Mouse (Mus musculus): ENCODE measurements around the gene Xpr1. TPM values are rescaled to one million over a fixed set of nuclear protein-coding genes. Genes with fewer than 3 reads are reported as not detected.

The Xpr1 gene
- total and polyA plus RNA-seq, 3 experiments: 6.2 to 67.8 (median 12.2) TPM

GRCm38 (mm10) chr1:155242488-155242745, 174.8 kb downstream of the Xpr1 start:
- Histone ChIP-seq H3K36me3 (ENCODE audit: control insufficient read depth in 1 of 2, insufficient read depth in 2 of 2, low read length in 2 of 2) (no peaks in the 10 kb centered on the region), H3K9ac (ENCODE audit: control insufficient read depth, low read depth, low read length, poor library complexity, severe bottlenecking) (no peak overlapping the region), H3K4me1 (ENCODE audit: control insufficient read depth in 1 of 2, insufficient read depth in 2 of 2, low read length in 2 of 2) (0 out of 4 replicates have a peak, but pooled peaks cover 0 to 2% of the 10 kb centered on the region in 2 experiments), H3K9me3 (replicated peaks; ENCODE audit: insufficient read depth, low read length) (no peaks in the 10 kb centered on the region), H3K27me3 (ENCODE audit: control insufficient read depth in 1 of 2, insufficient read depth in 2 of 2, low read length in 2 of 2) (no peaks in the 10 kb centered on the region), H3K4me3 (ENCODE audit: control insufficient read depth in 1 of 2, insufficient read depth in 1 of 2, low read depth in 2 of 2, low read length in 2 of 2) (no peak overlapping the region), H3K79me2 (ENCODE audit: control insufficient read depth, insufficient read depth, low read length, poor library complexity) (no peaks in the 10 kb centered on the region), H3K27ac (ENCODE audit: control insufficient read depth, low read depth, low read length) (no peak overlapping the region)
- TF ChIP-seq ELF1 (IDR thresholded peaks at IDR 0.05; ENCODE audit: low read depth, low read length) (no peak), CTCF (IDR thresholded peaks at IDR 0.05 in 2 of 3, conservative IDR thresholded peaks at IDR 0.05 in 1 of 3; ENCODE audit: control insufficient read depth in 1 of 3, insufficient read depth in 1 of 3, low read depth in 2 of 3, low read length in 3 of 3, poor library complexity in 1 of 3, severe bottlenecking in 1 of 3) (no peak)
- no peak for DNase-seq (ENCODE audit: low read depth, low spot score)

GRCm38 (mm10) chr1:155241701-155242487, 175.3 kb downstream of the Xpr1 start:
- no peak for DNase-seq (ENCODE audit: low read depth, low spot score)
- Histone ChIP-seq H3K79me2 (ENCODE audit: control insufficient read depth, insufficient read depth, low read length, poor library complexity) (no peaks in the 10 kb centered on the region), H3K9me3 (replicated peaks; ENCODE audit: insufficient read depth, low read length) (no peaks in the 10 kb centered on the region), H3K27ac (ENCODE audit: control insufficient read depth, low read depth, low read length) (no peak overlapping the region), H3K9ac (ENCODE audit: control insufficient read depth, low read depth, low read length, poor library complexity, severe bottlenecking) (no peak overlapping the region), H3K4me1 (ENCODE audit: control insufficient read depth in 1 of 2, insufficient read depth in 2 of 2, low read length in 2 of 2) (peaks cover 2 to 7% of the 10 kb centered on the region in 2 experiments; a peak in 3 of 4 replicates), H3K4me3 (ENCODE audit: control insufficient read depth in 1 of 2, insufficient read depth in 1 of 2, low read depth in 2 of 2, low read length in 2 of 2) (no peak overlapping the region), H3K27me3 (ENCODE audit: control insufficient read depth in 1 of 2, insufficient read depth in 2 of 2, low read length in 2 of 2) (no peaks in the 10 kb centered on the region), H3K36me3 (ENCODE audit: control insufficient read depth in 1 of 2, insufficient read depth in 2 of 2, low read length in 2 of 2) (no peaks in the 10 kb centered on the region; a peak in 1 of 4 replicates)
- TF ChIP-seq MAX (IDR thresholded peaks at IDR 0.05; ENCODE audit: low read length) (no peak), MYC (IDR thresholded peaks at IDR 0.05; ENCODE audit: low read depth, low read length) (no peak), MXI1 (IDR thresholded peaks at IDR 0.05; ENCODE audit: low read depth, low read length) (no peak), SIN3A (IDR thresholded peaks at IDR 0.05; ENCODE audit: low read length) (no peak), CTCF (IDR thresholded peaks at IDR 0.05 in 2 of 3, conservative IDR thresholded peaks at IDR 0.05 in 1 of 3; ENCODE audit: control insufficient read depth in 1 of 3, insufficient read depth in 1 of 3, low read depth in 2 of 3, low read length in 3 of 3, poor library complexity in 1 of 3, severe bottlenecking in 1 of 3) (0 out of 6 replicates have a peak, but pooled peaks of 1 of the 3 experiments have one; percentile 13), CHD2 (IDR thresholded peaks at IDR 0.05; ENCODE audit: low read length) (no peak), POLR2AphosphoS2 (IDR thresholded peaks at IDR 0.05; ENCODE audit: low read length) (no peak), MEF2A (IDR thresholded peaks at IDR 0.05; ENCODE audit: extremely low read depth, insufficient replicate concordance, low read depth, low read length, poor library complexity, severe bottlenecking) (no peak)

GRCm38 (mm10) chr1:155239962-155240717, 177.1 kb downstream of the Xpr1 start:
- Histone ChIP-seq H3K36me3 (ENCODE audit: control insufficient read depth in 1 of 2, insufficient read depth in 2 of 2, low read length in 2 of 2) (no peaks in the 10 kb centered on the region; a peak in 1 of 4 replicates), H3K9me3 (replicated peaks; ENCODE audit: insufficient read depth, low read length) (no peaks in the 10 kb centered on the region), H3K79me2 (ENCODE audit: control insufficient read depth, insufficient read depth, low read length, poor library complexity) (no peaks in the 10 kb centered on the region), H3K27ac (ENCODE audit: control insufficient read depth, low read depth, low read length) (no peak overlapping the region), H3K27me3 (ENCODE audit: control insufficient read depth in 1 of 2, insufficient read depth in 2 of 2, low read length in 2 of 2) (no peaks in the 10 kb centered on the region), H3K4me3 (ENCODE audit: control insufficient read depth in 1 of 2, insufficient read depth in 1 of 2, low read depth in 2 of 2, low read length in 2 of 2) (no peak overlapping the region), H3K4me1 (ENCODE audit: control insufficient read depth in 1 of 2, insufficient read depth in 2 of 2, low read length in 2 of 2) (peaks cover 2 to 15% of the 10 kb centered on the region in 2 experiments; a peak in 3 of 4 replicates), H3K9ac (ENCODE audit: control insufficient read depth, low read depth, low read length, poor library complexity, severe bottlenecking) (no peak overlapping the region)
- no peak for DNase-seq (ENCODE audit: low read depth, low spot score)
- TF ChIP-seq ZNF384 (IDR thresholded peaks at IDR 0.05; ENCODE audit: low read depth, low read length) (no peak), ZKSCAN1 (IDR thresholded peaks at IDR 0.05; ENCODE audit: low read depth, low read length) (no peak), UBTF (IDR thresholded peaks at IDR 0.05; ENCODE audit: borderline replicate concordance, insufficient read depth, low read depth, low read length) (no peak), MEF2A (IDR thresholded peaks at IDR 0.05; ENCODE audit: extremely low read depth, insufficient replicate concordance, low read depth, low read length, poor library complexity, severe bottlenecking) (no peak), TCF12 (IDR thresholded peaks at IDR 0.05; ENCODE audit: low read depth, low read length) (no peak), E2F4 (IDR thresholded peaks at IDR 0.05; ENCODE audit: borderline replicate concordance, low read depth, low read length) (no peak), CHD1 (IDR thresholded peaks at IDR 0.05; ENCODE audit: low read depth, low read length) (no peak), RCOR1 (IDR thresholded peaks at IDR 0.05; ENCODE audit: low read depth, low read length) (no peak), GATA1 (IDR thresholded peaks at IDR 0.05; ENCODE audit: low read depth, low read length) (no peak), CTCF (IDR thresholded peaks at IDR 0.05 in 2 of 3, conservative IDR thresholded peaks at IDR 0.05 in 1 of 3; ENCODE audit: control insufficient read depth in 1 of 3, insufficient read depth in 1 of 3, low read depth in 2 of 3, low read length in 3 of 3, poor library complexity in 1 of 3, severe bottlenecking in 1 of 3) (no peak), EP300 (IDR thresholded peaks at IDR 0.05; ENCODE audit: low read depth in 1 of 2, low read length in 2 of 2) (no peak), MYB (IDR thresholded peaks at IDR 0.05; ENCODE audit: low read depth, low read length) (no peak), MYC (IDR thresholded peaks at IDR 0.05; ENCODE audit: low read depth, low read length) (no peak), USF2 (IDR thresholded peaks at IDR 0.05; ENCODE audit: borderline replicate concordance in 1 of 2, insufficient read depth in 1 of 2, low read depth in 1 of 2, low read length in 2 of 2) (no peak), GABPA (IDR thresholded peaks at IDR 0.05; ENCODE audit: low read depth, low read length) (no peak)
